Mouse (Mus musculus) gastrocnemius, adult 18-20 months (tissue): ENCODE measurements around the gene Itgb1bp1. TPM values are rescaled to one million over a fixed set of nuclear protein-coding genes. Genes with fewer than 3 reads are reported as not detected.
A peak's percentile ranks its signal among the peaks of the same experiment; 100 is the strongest.

Source experiments
- DNase-seq: peaks from one replicate; pipeline ENCODE4 v3.0.0; 2021; ENCODE audit warnings: low spot score
- long read RNA-seq, 2 experiments: library from polyadenylated mRNA; stranded (forward); transcript quantifications; one replicate each; pipeline ENCODE4 v2.0.0; 2021
- total RNA-seq, 2 experiments: library from RNA; stranded (reverse); gene quantifications; 2 replicates each; pipeline ENCODE4 v1.2.3; 2021

The Itgb1bp1 gene
- 10 to 100 TPM; 37.8 to 38.8 TPM for total RNA-seq
- long read RNA-seq, experiment 1, transcript Itgb1bp1-206 (7 exons, 1,701 nt): minor isoform, 7 of 25 reads
- long read RNA-seq, experiment 1, transcript Itgb1bp1-201 (7 exons, 1,921 nt): major isoform, 17 of 25 reads
- long read RNA-seq, experiment 1, partial matches to known transcripts: 0 of 25 reads
- long read RNA-seq, experiment 1, other reads (novel, unspliced or antisense): 1 of 25 reads
- long read RNA-seq, experiment 2, transcript Itgb1bp1-206 (7 exons, 1,701 nt): minor isoform, 6 of 16 reads
- long read RNA-seq, experiment 2, transcript Itgb1bp1-201 (7 exons, 1,921 nt): major isoform, 9 of 16 reads
- long read RNA-seq, experiment 2, partial matches to known transcripts: 0 of 16 reads
- long read RNA-seq, experiment 2, other reads (novel, unspliced or antisense): 1 of 16 reads

- peak; percentile 99 for DNase-seq
These were observed at the start of gene Itgb1bp1 for GRCm38 (mm10) chr12:21286243-21286622. Gene Itgb1bp1 (minus strand): TSS chr12:21286284.

GRCm38 (mm10) chr12:21335869-21336268 is 49.8 kb upstream of the Itgb1bp1 start:
- DNase-seq: no peak

GRCm38 (mm10) chr12:21333766-21334165 is 47.7 kb upstream of the Itgb1bp1 start:
- no peak for DNase-seq

GRCm38 (mm10) chr12:21333021-21333420 is 46.9 kb upstream of the Itgb1bp1 start:
- no peak for DNase-seq

GRCm38 (mm10) chr12:21331711-21332110 is 45.6 kb upstream of the Itgb1bp1 start:
- DNase-seq: no peak

- no peak for DNase-seq
These were observed 45.0 kb upstream of the Itgb1bp1 start for GRCm38 (mm10) chr12:21330961-21331576.

GRCm38 (mm10) chr12:21329661-21330400 is 43.7 kb upstream of the Itgb1bp1 start:
- no peak for DNase-seq

GRCm38 (mm10) chr12:21326325-21326724 is 40.2 kb upstream of the Itgb1bp1 start:
- DNase-seq: peak; percentile 60

- DNase-seq: no peak
These were observed 39.2 kb upstream of the Itgb1bp1 start for GRCm38 (mm10) chr12:21325266-21325665.

- no peak for DNase-seq
These were observed 38.0 kb upstream of the Itgb1bp1 start for GRCm38 (mm10) chr12:21324101-21324500.

GRCm38 (mm10) chr12:21322856-21323255 is 36.8 kb upstream of the Itgb1bp1 start:
- no peak for DNase-seq

- no peak for DNase-seq
These were observed 36.2 kb upstream of the Itgb1bp1 start for GRCm38 (mm10) chr12:21322296-21322695.

GRCm38 (mm10) chr12:21321170-21321569 is 35.1 kb upstream of the Itgb1bp1 start:
- DNase-seq: no peak

- DNase-seq: no peak
These were observed 34.2 kb upstream of the Itgb1bp1 start for GRCm38 (mm10) chr12:21320317-21320716.

GRCm38 (mm10) chr12:21318143-21318895 is 32.2 kb upstream of the Itgb1bp1 start:
- DNase-seq: peak; percentile 53

- peak; percentile 54 for DNase-seq
These were observed 30.8 kb upstream of the Itgb1bp1 start for GRCm38 (mm10) chr12:21316869-21317265.

- peak; percentile 79 for DNase-seq
These were observed 30.1 kb upstream of the Itgb1bp1 start, which contains the start of gene Iah1 for GRCm38 (mm10) chr12:21315923-21316868. Gene Iah1 (plus strand): TSS chr12:21316389.

- no peak for DNase-seq
These were observed 26.1 kb upstream of the Itgb1bp1 start for GRCm38 (mm10) chr12:21312201-21312600.

- DNase-seq: no peak
These were observed 20.6 kb upstream of the Itgb1bp1 start for GRCm38 (mm10) chr12:21306721-21307120.

- DNase-seq: no peak
These were observed 19.7 kb upstream of the Itgb1bp1 start for GRCm38 (mm10) chr12:21305741-21306140.
